ENCODE assay signal across 8 mouse cellular contexts in genomic region chr10:77130561-77131240, GRCm38 (mm10). TPM values are rescaled to one million over a fixed set of nuclear protein-coding genes. Genes with fewer than 3 reads are reported as not detected.
DNase-seq lines count a peak whose midpoint lies in the region; ATAC-seq and TF ChIP-seq lines count a peak whose summit lies in the region.

No protein-coding gene starts in this region.

- peaks cover 33% of the 10 kb centered on the region for H3K4me1 ChIP-seq in lung, embryonic 15.5 days
- no peaks in the 10 kb centered on the region for H3K4me1 ChIP-seq in thymus, adult 2 months (replicated peaks; ENCODE audit: control insufficient read depth, insufficient read depth, low read length)

- 42% methylated on average over 13 of the region's 13 CpGs for WGBS in lung, embryonic 15.5 days
- 55% methylated on average over 13 of the region's 13 CpGs for WGBS in thymus, adult 2 months

- H3K4me2 ChIP-seq in lung, embryonic 15.5 days, result no peak overlapping the region

- TF ChIP-seq CTCF in thymus, adult 2 months (IDR thresholded peaks at IDR 0.05; ENCODE audit: borderline replicate concordance, control insufficient read depth, extremely low read depth, insufficient read depth, low read length, poor library complexity), result peak; percentile 95; the same call in 1 of the 2 replicates

- H3K9me3 ChIP-seq in lung, embryonic 15.5 days, result no peaks in the 10 kb centered on the region

- H3K9ac ChIP-seq in lung, embryonic 15.5 days, result no peak overlapping the region

- H3K36me3 ChIP-seq in lung, embryonic 15.5 days, result no peaks in the 10 kb centered on the region
- H3K36me3 ChIP-seq in thymus, adult 2 months (ENCODE audit: control insufficient read depth, insufficient read depth, low read length), result no peaks in the 10 kb centered on the region

- TF ChIP-seq POLR2A in thymus, adult 2 months (IDR thresholded peaks at IDR 0.05; ENCODE audit: control insufficient read depth, extremely low read depth, insufficient read depth, low read length, poor library complexity), result no peak

- peak overlapping the region; percentile 54 for H3K27ac ChIP-seq in lung, embryonic 15.5 days
- H3K27ac ChIP-seq in thymus, adult 2 months (ENCODE audit: control insufficient read depth, insufficient read depth, low read length), result no peak overlapping the region

- peak; percentile 84 to 88 for ATAC-seq in hematopoietic stem cell, adult 5-6 weeks (replicated peaks in 1 of 2; ENCODE audit: insufficient read depth in 1 of 2, low FRiP score in 2 of 2, low TSS enrichment in 1 of 2, low read depth in 1 of 2, poor library complexity in 2 of 2, severe bottlenecking in 2 of 2)
- ATAC-seq in lung, embryonic 15.5 days (ENCODE audit: borderline replicate concordance, extremely low read depth, low FRiP score, low TSS enrichment), result peak; percentile 66

- DNase-seq in MEL-GATA-1-ER (ENCODE audit: extremely low read depth, low read depth), result peak; percentile 78
- DNase-seq in cerebellum, adult 8-10 months, result peak; percentile 97
- peak; percentile 95 for DNase-seq in forelimb bud, embryonic 11.5 days (ENCODE audit: low read depth, low spot score)
- peak; percentile 83 to 97 for DNase-seq in layer of hippocampus, adult 8-10 months (ENCODE audit: low spot score in 2 of 2)
- peak; percentile 78 for DNase-seq in ovary, adult 18-20 months (ENCODE audit: low spot score)
- DNase-seq in thymus, adult 2 months, result peak; percentile 80

- no peak overlapping the region for H3K4me3 ChIP-seq in lung, embryonic 15.5 days
- no peak overlapping the region for H3K4me3 ChIP-seq in thymus, adult 2 months (ENCODE audit: control insufficient read depth, insufficient read depth, low read length)

- H3K27me3 ChIP-seq in lung, embryonic 15.5 days, result no peaks in the 10 kb centered on the region
- H3K27me3 ChIP-seq in thymus, adult 2 months (ENCODE audit: control insufficient read depth, insufficient read depth, low read length), result no peaks in the 10 kb centered on the region

RNA-seq across cellular contexts. Expression of gene Col18a1, which starts 35.6 kb away (rescaled TPM):
- 0.31 and 1.5 TPM in 2 replicates for total RNA-seq in hematopoietic stem cell, adult 5-6 weeks (2017)
- 1 to 10 TPM; 3.9 to 4.5 (median 4.3) TPM for total RNA-seq in layer of hippocampus, adult 8-10 months (2022)
- 263 and 283 TPM in 2 replicates for polyA plus RNA-seq in lung, embryonic 15.5 days (2015; fragmentation: Nextera tagmentation; extraction: Ambion mirVana)
- 19.8 and 20.7 TPM in 2 replicates for polyA plus RNA-seq in thymus, adult 2 months (2012; rRNA removed)
